Mouse (Mus musculus) kidney, postnatal 10 days (tissue): Measurements from ENCODE around the gene Nav3.
"Not testable (repeated sequence)": the region's sequence is repeated elsewhere in the genome, so short reads cannot be mapped to it uniquely, and the experiment has no call there.

ENCODE experiments used
- DNase-seq: peaks from one replicate; pipeline ENCODE4 v3.0.0; 2021; ENCODE audit warnings: mixed read lengths

Nav3 gene

DNA sequence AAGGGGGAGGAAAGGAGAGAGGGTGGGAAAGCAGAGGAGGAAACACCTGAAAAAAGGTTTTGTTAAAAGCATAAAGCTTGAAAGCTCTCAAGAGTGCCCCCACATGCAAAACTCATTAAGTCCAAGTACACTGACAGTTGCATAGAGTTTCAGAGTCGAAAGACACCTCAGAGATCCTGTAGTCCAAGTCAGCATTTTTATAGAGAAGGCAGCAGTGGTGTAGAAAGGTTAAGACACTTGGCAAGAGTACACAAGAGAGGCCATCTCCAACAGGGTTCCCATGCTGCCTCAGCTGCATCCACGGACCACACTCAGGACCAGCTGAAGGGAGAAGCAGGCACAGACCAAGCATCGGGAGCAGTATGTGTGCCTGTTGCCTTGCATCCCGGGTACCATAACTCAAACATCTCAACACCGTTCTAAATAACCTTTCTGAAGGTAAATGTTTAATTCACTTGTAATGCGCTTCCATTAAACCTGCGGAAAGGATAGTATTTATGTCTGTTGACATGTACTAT is 421.4 kb downstream of the Nav3 start:
- no peak for DNase-seq

DNA sequence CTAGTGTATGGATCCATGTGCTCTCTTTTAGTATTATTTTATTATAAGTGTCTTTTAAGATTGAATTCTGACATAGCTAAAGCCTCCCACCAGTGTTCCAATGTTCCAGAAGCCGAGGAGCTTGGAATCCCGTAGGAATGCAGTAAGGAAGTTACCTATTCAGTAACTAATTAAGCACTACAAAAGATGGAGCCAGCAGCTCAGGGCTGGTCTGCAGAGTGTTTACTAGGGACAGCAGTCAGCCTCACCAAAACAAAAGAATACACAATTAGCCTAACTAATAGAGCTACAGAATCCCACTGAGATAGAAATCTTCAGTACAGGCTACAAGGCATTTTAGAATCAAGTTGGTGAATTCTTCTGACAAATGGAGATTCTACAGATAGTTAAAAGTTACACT is 431.1 kb downstream of the Nav3 start:
- not testable (repeated sequence) for DNase-seq

DNA sequence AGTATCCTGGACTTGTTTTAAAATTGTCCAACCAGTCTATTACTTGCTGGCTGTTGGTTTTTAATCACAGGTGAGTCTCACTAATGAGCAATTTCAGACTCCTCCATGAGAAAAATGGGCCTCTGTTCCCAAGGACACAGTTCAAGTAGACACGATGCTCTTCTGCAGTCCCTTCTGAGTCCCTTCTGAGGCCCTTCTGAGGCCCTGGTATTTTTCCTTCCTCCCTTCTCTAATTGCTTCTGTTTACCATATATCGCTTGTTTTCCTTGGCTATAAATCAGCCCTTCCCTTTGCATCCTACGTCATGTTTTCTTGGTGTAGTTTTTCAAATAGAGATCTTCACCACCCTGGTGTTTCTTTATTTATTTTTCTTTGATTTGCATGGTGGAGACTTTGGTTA is 433.9 kb downstream of the Nav3 start:
- DNase-seq, result no peak

DNA sequence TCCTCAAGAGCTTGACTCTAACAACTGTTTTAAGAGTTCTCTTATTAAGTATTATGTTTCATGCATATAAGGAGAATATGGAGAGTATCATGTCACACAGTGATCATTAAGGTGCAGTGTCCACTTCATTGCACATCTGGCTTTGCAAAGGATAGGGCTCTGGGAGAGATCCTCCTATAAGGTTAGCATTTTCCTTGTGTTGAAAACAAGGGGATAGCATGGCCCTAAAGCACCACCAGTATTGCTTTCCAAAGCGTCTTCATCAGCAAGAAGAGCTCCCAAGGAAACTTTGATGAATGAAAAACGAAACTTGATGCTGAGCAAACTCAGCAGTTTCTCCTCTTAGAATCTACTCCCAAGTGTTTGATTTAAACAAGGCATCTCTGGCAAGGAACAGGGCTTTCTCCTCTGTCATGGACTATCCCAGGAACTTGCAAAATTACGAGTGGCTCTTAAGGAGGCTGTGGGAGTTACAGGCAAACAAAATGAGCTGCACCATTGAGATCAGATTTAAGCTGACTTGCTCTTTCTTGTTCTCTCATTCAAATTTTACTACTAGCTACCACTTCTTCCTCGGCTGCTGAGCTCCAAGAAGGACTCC is 436.6 kb downstream of the Nav3 start:
- DNase-seq, result no peak

DNA sequence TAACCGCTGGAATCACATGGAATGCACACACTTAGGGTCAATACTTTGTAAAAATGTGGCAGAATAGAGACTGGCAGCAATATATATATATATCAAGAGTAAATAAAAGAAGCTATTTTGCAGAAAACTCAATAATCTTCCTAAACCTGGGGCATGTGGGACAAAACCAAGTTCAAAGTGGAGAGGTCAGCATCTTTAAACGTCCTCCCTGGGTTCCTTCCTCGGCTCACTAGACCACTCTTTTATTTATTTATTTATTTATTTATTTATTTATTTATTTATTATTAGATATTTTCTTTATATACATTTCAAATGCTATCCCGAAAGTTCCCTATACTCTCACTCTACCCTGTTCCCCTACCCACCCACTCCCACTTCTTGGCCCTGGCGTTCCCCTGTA is 454.7 kb downstream of the Nav3 start:
- DNase-seq, result not testable (repeated sequence)

DNA sequence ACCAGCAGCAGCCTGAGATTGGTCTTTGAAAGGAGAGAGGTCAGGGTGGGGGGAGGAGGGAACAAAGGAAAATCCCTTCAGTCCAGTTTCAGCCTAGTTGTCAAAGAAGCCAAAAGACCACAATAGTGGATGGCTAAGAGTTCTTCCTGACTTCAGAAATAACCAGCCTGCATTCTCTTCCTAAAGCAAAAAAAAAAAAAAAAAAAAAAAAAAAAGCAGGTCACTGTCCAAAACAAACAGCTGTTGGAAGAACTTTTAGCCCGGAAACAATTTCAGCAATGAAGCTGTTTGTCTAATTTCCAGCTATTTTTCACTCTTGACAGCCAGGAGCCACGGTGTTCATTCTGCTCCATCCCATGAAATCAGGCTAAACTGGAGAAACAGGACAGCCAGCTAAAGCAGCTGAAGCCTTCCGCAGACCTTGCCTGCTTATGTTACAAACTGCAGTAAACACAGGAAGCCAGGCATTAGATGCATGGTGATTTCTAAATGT is 455.2 kb downstream of the Nav3 start:
- peak; percentile 53 for DNase-seq

DNA sequence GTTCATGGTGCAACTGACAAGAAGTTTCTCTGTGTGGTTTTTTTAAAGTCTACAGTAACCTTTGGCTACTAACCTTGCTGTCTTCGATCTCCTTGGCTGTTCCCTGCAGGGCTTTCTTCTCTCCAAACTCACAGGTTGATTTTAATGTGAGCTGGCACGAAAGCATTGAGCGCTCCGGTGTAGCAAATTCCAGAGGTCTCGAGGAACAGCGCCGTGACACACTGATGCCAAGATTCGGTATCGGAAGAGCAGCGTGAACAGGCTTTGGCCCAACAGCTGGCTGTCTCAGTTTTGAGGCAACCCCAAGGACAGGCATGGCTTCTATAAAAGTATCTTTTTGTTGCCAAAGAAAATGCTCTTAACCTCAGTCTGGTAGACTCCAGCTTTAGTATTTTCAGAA is 456.1 kb downstream of the Nav3 start:
- DNase-seq, result peak; percentile 35

DNA sequence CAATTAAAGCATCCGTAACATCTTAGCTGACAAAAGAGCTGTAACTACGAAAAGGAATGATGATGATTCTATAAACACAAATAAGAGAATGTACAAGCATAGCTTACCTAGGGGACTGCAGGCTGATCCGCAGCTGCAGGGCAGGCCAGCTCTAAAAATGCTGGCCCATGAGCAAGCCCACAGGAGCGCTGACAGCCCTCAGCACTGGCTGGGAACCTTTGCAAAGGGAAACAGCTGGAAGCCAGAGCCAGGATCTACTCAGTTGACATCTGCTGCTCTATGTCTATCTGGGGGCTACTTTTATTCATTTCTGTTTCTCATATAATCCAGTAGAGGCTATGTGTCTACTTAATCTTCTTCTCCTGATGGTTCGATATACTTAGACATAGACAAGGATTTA is 461.7 kb downstream of the Nav3 start:
- DNase-seq, result peak; percentile 19

DNA sequence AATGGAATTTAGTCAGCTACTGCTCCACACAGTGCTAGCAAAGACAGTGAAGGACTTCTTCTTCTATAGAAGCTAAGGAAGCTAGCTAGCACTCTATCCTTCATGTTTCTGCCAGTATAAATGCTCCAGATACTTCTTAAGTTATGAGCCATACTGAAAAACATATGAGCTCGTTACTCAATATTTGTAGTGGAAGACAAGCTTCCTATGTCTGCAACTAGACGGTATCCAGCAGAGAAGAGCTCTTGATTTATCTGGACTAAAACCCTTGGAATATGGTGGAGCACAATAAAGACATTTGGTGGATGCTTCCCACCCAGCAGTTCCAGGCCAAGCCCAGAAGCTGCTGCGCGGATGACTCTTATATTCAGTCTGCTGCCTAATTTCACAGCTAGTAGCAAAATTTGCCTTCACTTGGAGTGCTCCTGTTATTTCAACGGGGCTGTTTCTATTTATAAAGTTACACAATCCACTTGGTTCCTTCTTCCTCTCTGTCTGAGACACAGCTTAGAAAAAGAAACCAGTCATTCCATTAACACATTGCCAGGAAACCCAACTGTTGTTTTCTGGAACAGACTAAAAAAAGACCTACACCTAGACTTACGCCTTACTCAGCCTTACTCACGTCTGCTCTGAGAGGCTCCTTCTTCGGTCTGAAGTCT is 470.0 kb downstream of the Nav3 start:
- DNase-seq, result no peak

DNA sequence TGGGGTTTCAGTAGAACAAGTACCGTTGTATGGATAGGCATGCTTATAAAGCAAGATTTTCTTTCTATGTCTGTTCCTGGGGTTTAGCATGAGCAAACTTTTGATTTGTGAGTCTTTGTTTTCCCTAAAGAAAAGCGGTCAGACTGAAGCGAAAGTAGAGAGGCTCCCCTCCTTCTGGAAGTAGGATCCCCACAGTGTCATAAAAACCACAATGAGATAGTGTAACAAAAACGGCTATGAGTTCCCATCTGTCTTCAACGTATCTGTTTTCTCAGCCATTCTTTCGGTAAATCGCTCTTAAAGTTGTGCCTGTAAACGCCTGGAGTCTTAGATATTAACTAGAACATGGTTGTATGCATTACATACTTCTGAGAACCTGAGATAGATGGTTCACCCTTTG is 479.7 kb downstream of the Nav3 start:
- no peak for DNase-seq

DNA sequence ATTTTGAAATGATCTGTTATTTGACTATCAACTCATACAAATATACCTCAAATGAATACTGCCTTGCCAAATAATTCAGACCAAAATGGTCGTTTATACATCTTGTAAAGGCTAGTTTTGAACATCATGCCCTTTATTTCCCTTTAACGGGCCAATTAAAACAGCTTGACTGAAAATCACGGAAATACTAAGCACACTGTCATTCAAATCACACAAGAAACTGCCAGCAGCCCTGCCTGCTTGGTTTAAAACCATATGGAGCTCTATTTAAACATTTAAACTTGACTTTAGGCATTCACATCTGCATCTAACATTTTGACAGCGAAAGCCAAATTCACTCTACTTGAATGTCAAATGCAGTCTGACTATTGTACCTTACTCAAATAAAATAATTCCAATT is 481.8 kb downstream of the Nav3 start:
- no peak for DNase-seq

DNA sequence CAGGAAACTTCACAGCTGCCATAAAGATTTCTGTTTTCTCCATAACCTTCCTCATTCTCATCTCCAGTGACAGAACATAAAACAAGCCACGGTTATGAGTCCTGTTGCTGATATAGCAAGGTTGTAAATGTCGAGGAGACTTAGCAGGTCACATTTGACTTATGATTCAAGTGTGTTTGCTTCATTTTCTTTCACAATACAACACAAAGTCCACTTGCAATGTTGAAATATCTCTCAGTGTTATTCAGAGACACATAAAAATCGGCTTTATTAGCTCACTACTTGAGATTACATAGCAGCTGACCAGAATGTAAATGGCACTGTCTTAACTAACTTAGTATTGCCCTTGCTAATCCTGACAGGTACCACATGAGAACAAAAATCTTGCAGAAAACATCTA is 482.5 kb downstream of the Nav3 start:
- no peak for DNase-seq

DNA sequence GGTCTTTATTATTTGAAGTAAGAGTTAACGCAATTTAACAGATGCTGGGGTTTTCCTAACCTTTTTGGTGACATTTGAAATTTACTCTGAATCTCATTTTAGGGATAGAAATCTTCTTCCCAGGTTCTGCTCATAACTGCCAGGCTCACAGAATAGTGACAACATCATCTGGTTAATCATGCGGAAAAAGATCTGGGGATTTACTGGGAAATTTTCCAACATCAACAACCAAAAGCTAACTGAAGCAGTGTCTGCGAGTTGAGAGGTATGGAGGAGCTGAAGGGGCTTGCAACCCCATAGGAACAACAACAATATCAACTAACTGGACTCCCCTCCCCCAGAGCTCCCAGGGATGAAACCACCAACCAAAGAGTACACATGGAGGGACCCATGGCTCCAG is 505.7 kb downstream of the Nav3 start:
- DNase-seq, result no peak

DNA sequence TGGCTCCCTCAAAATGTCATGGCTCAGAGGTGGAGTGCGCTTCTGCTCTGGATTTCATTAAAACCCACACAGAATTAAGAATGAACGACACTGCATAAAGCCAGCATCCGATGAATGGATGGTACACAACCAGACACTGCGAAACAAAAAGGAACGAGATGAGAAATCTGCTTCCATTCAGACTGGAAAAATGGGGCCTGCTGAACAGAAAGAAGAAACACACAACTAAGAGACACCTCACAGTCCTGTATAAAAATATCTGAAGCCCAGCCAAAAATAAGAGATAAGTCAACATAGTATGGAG is 526.7 kb downstream of the Nav3 start:
- no peak for DNase-seq

DNA sequence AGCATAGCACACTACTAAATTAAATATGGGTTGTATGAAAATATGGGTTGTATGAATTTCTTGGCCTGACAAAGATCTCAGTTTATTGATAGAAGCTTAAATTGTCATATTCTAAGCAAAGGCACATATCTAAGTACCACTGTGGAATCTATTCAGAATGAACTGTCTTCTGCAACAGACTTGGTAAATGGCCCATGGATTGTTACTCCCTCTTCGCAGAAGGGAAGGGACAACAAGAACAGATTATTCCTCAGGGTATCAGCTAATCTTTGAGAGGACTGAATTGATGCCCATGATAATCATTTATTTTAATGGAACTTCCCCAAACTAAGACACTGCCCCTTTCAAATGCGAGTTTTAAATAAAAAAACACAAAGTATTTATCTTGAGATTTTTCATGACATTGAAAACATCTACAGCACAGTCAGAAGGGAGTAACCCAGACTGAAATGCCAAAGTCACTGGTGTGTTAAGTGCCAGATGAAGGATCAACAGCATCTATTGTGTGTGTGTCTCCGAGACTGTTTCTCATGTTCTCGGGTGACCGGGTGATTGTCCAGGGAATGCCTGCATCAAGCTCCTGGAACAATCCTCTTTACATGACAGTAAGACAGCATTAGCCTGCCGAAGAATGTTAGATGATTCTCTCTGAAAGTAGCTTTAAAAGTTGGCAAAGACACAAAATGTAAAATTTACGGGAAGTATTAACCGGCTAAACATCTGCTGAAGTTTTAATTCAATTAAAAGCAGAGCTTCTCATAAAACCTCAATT is 527.3 kb downstream of the Nav3 start:
- DNase-seq, result no peak

DNA sequence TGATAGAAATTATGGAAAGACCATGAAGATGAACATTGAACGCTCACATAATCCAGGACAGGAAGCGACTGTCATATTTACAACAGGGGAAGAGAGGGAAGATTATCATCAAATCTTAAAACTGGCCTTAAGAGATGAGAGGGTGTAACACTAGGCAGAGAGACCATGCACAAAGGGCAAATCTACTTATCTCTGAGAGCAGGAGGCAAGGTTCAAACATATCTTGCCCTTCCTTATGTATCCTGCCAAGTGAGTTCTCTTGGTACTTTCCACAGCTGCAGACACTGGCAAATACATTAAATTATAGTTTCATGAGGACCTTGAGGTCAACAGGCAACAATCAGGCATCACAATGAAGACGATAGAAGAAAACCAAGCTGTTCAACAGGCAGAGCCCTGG is 529.9 kb downstream of the Nav3 start:
- DNase-seq, result no peak

DNA sequence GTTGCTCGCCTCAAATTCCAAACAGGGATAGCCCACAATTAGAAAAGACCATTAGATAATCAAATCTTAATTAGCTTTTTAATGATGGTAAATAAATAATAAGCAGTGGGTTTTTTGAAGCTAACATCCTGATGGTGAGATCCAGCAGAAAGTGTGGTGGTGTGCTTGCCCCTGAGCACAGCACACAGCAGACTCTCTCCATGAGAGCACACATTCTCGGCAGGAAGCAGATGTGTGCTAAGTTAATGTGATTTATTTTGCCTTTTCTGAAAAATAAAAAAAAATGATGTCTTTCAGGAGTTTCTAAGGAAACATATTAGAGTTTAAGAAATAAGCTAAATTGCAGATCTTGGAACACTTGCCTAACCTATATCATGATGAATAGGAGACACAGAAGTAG is 531.9 kb downstream of the Nav3 start:
- DNase-seq, result no peak

DNA sequence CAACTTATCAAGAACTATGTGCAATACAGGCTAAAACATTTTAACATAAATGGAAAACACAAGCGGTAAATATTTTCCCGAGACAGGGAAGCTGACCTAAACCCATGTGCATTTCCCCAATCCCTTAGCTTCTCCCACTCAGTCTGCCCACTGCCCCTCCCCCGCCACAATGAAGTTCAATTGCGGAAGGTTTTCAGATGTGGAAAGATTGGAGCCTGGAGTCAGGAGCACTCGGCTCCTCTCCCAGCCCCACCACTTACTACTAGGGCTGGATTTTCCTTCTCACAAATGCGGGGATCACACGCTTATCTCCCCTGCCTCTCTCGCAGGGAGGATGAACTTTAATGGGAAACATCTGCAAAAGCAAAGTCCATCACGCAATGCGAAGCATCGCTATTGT is 534.6 kb downstream of the Nav3 start:
- DNase-seq, result peak; percentile 56

DNA sequence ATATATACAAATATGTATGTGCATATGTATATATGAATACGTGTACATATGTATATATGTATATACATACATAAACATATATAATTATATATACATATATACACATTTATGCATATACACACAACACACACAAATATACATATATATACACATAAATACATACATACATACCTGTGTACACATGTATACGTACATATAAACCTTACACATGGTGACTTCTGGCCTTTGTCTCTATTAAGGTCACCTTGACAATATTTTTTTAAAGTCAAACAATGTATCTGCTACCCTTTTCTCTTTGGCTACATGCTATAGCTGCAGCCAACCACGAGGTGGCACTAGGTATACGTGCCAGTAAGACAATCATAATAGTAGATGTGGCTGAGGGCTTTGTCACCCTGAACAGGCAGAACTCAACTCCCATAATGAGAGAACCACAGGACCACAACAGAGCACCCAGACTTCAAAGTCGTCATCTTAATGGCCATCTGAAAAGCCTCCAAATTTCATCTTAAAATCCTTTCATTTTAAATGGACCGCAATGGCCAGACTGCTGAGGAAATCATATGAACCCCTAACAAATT is 535.3 kb downstream of the Nav3 start:
- peak; percentile 79 for DNase-seq

DNA sequence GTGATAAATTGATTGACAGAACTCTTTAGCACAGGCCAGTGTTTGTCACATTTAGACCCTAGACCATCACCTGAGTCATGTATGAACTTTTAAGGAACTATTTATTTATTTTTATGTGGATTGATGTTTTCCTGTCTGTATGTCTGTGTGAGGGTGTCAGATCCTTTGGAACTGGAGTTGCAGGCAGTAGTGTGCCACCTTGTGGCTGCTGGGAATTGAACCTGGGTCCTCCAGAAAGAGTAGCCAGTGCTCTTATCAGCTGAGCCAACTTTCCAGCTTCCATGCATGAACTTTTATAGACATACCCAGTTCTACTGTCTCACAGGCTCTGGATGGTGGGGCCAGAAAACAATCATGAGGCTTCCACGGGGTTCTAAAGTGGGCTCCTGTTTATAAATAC is 536.5 kb downstream of the Nav3 start:
- DNase-seq, result peak; percentile 44

DNA sequence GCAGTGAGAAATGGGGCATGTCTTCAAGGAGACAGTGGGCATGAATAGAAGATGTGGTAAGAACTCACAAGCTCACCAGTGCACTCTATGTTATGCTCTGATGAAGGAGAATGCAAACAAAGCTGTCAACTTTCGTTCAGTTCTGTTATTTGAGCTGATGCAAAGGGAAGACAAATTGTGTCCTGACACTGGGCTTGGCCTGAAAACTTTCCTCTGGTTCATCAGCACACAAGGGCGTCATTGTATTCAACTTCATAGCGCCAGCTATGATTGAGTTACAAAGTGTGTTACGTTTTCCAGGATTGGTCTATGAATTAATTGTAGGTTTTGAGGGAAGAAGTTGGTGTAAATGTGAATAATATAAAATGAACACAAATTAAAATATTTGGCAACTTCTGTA is 548.8 kb downstream of the Nav3 start:
- DNase-seq, result no peak

DNA sequence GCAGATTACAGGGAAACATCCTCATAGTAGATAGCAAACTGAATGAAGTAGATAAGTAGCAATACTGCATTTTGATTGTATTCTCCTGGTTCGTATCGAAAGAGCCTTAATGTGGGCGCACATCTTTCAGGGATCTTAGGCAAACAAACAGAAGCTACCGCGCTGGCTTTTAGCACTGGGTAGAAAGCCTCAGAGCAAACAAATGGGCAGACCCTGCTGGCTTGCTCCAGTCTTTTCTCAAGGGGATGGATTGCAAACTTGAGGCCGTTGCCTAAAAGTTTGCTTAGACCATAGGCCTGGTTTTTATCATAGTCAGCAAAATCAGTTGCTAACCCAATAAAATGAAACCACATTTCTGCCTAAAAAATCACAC is 549.6 kb downstream of the Nav3 start:
- no peak for DNase-seq

DNA sequence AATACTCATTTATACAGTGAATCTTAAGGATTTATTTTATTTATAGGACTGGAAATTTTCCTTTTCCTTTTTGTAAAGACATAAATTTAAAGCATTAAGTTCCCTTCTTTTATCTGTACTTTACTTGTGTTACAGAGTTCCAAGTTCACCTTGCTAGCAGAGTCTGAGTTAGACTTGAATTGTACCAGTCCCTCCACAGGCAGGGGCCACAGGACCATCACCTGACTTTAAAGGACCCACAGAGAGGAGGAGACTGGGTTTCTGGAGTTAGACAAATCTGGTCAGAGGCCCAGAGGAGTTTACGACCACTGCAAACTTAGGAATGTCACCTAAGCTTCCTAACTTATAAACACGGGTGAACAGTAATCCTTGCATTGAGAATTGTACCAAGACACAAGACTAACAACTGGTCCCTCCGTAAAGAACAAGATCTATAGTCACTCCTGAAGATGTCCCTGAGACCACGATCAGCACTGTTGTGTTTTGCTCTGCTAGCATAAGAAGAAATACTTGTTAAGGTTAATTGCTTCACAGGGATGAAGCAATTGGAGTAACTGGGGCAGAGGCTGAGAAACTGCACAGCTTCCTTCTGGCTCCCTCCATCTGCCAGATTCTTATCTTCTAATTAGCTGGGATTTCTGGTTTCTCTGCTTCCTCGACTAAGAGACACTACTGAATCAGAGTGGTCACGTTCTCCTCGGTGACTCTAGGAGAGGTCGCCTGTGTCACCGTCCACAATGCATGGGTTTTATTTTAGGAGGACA is 550.2 kb downstream of the Nav3 start:
- DNase-seq, result no peak
